Mouse (Mus musculus): ENCODE data around the gene Cysltr1.

DNA sequence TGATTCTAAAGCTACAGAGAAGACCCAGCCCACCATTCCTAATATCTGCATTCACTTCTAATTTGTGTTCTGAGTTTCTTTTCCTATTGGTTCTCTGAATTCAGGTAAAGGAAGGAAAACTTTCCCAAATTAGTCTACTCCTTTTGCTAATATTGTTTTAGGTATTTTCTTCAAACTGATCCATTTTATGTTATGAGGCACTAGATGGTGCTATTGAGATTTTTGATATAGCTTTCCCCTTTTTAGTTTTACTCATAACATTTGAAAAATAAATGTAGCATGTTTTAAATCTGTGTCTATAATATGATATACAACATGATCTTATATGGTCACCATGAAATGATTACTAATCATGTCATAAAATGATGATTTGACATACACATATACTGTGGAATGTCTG lies 23.1 kb downstream of the Cysltr1 start:
- TF ChIP-seq CTCF (IDR thresholded peaks at IDR 0.05; ENCODE audit: borderline replicate concordance, insufficient read depth, low read depth, low read length) (no peak), POLR2A (IDR thresholded peaks at IDR 0.05; ENCODE audit: borderline replicate concordance, insufficient read depth, low read length) (no peak)

Measured in cerebellum, adult 2 months (tissue).